33 mouse cellular contexts compared by ENCODE assay signal in genomic region chr6:8192517-8192916, GRCm38 (mm10). TPM values are rescaled to one million over a fixed set of nuclear protein-coding genes. Genes with fewer than 3 reads are reported as not detected.
"Had no signal": no experiment of that assay in that cellular context is flagged by ENCODE, and none has a peak within 500 bp of the region (broad histone marks: within the 10 kb centered on the region; RNA-seq: fewer than 3 reads in every experiment).

Gene Col28a1 (minus strand): TSS chr6:8192617.

- DNase-seq: left cerebral cortex, postnatal 4 days; liver; liver, embryonic 13.5 days; liver, postnatal 0 days; lung, adult 18-20 months; lung, adult 2 months; lung, postnatal 14 days; lung, postnatal 36 days; lung, postnatal 4 days; midbrain, embryonic 14.5 days had no signal

- H3K36me3 ChIP-seq: limb, embryonic 10.5 days; limb, embryonic 12.5 days; limb, embryonic 13.5 days; limb, embryonic 15.5 days; liver, embryonic 12.5 days; liver, embryonic 13.5 days; liver, embryonic 15.5 days; lung, embryonic 15.5 days; midbrain, embryonic 10.5 days; midbrain, embryonic 12.5 days; midbrain, embryonic 13.5 days; midbrain, embryonic 15.5 days; neural tube, embryonic 12.5 days had no signal

- H3K9ac ChIP-seq: limb, embryonic 12.5 days; limb, embryonic 13.5 days; limb, embryonic 15.5 days; liver, embryonic 12.5 days; liver, embryonic 13.5 days; liver, embryonic 14.5 days; liver, embryonic 15.5 days; liver, postnatal 0 days; lung, embryonic 15.5 days; midbrain, embryonic 12.5 days; midbrain, embryonic 13.5 days; midbrain, embryonic 15.5 days; neural tube, embryonic 12.5 days had no signal

- H3K9me3 ChIP-seq: limb, embryonic 10.5 days; liver, embryonic 15.5 days; lung, embryonic 15.5 days; midbrain, embryonic 15.5 days had no signal

- ATAC-seq: liver, embryonic 12.5 days; liver, postnatal 0 days; lung, postnatal 0 days; midbrain, embryonic 13.5 days; midbrain, embryonic 15.5 days; midbrain, embryonic 16.5 days had no signal

- H3K4me3 ChIP-seq: left cerebral cortex, adult 2 months; limb, embryonic 10.5 days; limb, embryonic 12.5 days; limb, embryonic 13.5 days; limb, embryonic 15.5 days; liver, embryonic 12.5 days; liver, embryonic 13.5 days; liver, embryonic 15.5 days; lung, embryonic 15.5 days; megakaryocyte, embryonic 14.5 days; midbrain, embryonic 10.5 days; midbrain, embryonic 12.5 days; midbrain, embryonic 13.5 days; midbrain, embryonic 15.5 days; myocyte; neural tube, embryonic 12.5 days had no signal

- H3K27me3 ChIP-seq: limb, embryonic 12.5 days; limb, embryonic 13.5 days; limb, embryonic 15.5 days; liver, embryonic 12.5 days; liver, embryonic 13.5 days; liver, embryonic 15.5 days; lung, embryonic 15.5 days; megakaryocyte, embryonic 14.5 days; midbrain, embryonic 12.5 days; midbrain, embryonic 13.5 days; midbrain, embryonic 15.5 days; neural tube, embryonic 12.5 days had no signal

- H3K4me1 ChIP-seq: limb, embryonic 10.5 days; limb, embryonic 12.5 days; limb, embryonic 13.5 days; limb, embryonic 15.5 days; liver, embryonic 12.5 days; liver, embryonic 13.5 days; liver, embryonic 15.5 days; lung, embryonic 15.5 days; megakaryocyte, embryonic 14.5 days; midbrain, embryonic 10.5 days; midbrain, embryonic 12.5 days; midbrain, embryonic 13.5 days; midbrain, embryonic 15.5 days; neural tube, embryonic 12.5 days had no signal

- H3K27ac ChIP-seq: left cerebral cortex, adult 2 months; limb, embryonic 10.5 days; limb, embryonic 12.5 days; limb, embryonic 13.5 days; limb, embryonic 15.5 days; liver, embryonic 12.5 days; liver, embryonic 13.5 days; liver, embryonic 14.5 days; liver, embryonic 15.5 days; lung, embryonic 15.5 days; macrophage; midbrain, embryonic 10.5 days; midbrain, embryonic 12.5 days; midbrain, embryonic 13.5 days; midbrain, embryonic 15.5 days; neural tube, embryonic 12.5 days had no signal

- H3K4me2 ChIP-seq: limb, embryonic 12.5 days; limb, embryonic 13.5 days; limb, embryonic 15.5 days; liver, embryonic 11.5 days; liver, embryonic 12.5 days; liver, embryonic 13.5 days; liver, embryonic 15.5 days; lung, embryonic 15.5 days; midbrain, embryonic 11.5 days; midbrain, embryonic 12.5 days; midbrain, embryonic 13.5 days; midbrain, embryonic 15.5 days; neural tube, embryonic 12.5 days had no signal

RNA-seq across cellular contexts. Expression of gene Col28a1, which starts in this region (rescaled TPM):
- total RNA-seq: megakaryocyte progenitor cell, adult 5-6 weeks had no signal
- polyA plus RNA-seq: liver, adult 2 months; liver, embryonic 11.5 days; macrophage; midbrain, embryonic 10.5 days; midbrain, embryonic 11.5 days; midbrain, embryonic 12.5 days; myocyte had no signal
